8 mouse cellular contexts compared by ENCODE assay signal in the genomic region with DNA sequence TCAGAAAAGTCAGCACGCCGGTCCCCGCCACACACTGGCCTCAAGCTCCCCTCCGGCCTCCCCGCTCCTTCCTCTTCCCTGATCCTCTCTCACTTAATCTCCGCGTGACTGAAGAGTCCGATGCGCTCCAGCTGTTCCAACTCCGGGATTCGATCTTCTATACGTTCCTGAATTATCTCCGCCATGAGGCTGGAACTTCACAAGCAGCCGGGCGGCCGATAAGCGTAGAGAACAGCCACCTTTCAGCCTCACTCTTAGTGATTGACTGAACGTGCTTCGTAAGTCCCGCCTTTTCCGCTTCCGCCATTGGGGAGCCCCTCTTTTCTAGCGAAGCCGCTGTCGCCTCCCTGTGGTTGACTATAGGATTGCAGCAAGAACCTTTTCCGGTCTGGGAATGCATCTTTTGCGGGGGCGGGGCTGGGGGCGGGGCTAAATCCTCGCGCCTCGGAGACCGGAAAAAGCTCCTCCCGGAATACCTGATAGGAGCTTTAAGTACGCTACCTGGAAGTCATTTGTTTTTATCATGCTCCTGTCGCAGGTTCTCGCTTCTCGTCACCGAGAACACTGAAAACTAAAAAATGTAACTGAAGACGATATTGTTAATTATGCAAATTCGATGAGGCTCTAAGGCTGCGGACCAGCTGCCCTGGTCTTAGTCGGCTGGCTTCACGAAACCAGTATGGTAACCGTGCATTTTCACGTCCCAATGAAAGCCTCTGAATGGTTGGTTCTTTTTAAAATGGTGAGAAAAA. TPM values are rescaled to one million over a fixed set of nuclear protein-coding genes. Genes with fewer than 3 reads are reported as not detected.
DNase-seq lines count a peak whose midpoint lies in the region; ATAC-seq and TF ChIP-seq lines count a peak whose summit lies in the region.

TSS of gene Utp6 (minus strand) at position 266 of the 752 bp plus-strand sequence.

- H3K4me1 ChIP-seq in E14TG2a.4 (replicated peaks; ENCODE audit: low read depth, low read length): peaks cover 21% of the 10 kb centered on the region
- peaks cover 10% of the 10 kb centered on the region for H3K4me1 ChIP-seq in forebrain, embryonic 12.5 days
- H3K4me1 ChIP-seq in heart, postnatal 0 days (ENCODE audit: control insufficient read depth, insufficient read depth): peaks cover 7% of the 10 kb centered on the region; the same call in 1 of the 2 replicates
- H3K4me1 ChIP-seq in liver, embryonic 16.5 days (ENCODE audit: control insufficient read depth, low read depth, low read length): peaks cover 3% of the 10 kb centered on the region
- peaks cover 17% of the 10 kb centered on the region for H3K4me1 ChIP-seq in neural tube, embryonic 13.5 days (replicated peaks)
- H3K4me1 ChIP-seq in testis, adult 2 months (ENCODE audit: control insufficient read depth, insufficient read depth, low read length): peaks cover 6% of the 10 kb centered on the region

- TF ChIP-seq POLR2A in testis, adult 2 months (IDR thresholded peaks at IDR 0.05; ENCODE audit: control insufficient read depth, low read depth, low read length): peak; percentile 84

- H3K36me3 ChIP-seq in E14TG2a.4 (ENCODE audit: insufficient read depth, low read length): peaks cover 35% of the 10 kb centered on the region
- H3K36me3 ChIP-seq in forebrain, embryonic 12.5 days (replicated peaks): peaks cover 25% of the 10 kb centered on the region
- H3K36me3 ChIP-seq in heart, postnatal 0 days (replicated peaks; ENCODE audit: control insufficient read depth, insufficient read depth, low read length): peaks cover 13% of the 10 kb centered on the region
- peaks cover 5% of the 10 kb centered on the region for H3K36me3 ChIP-seq in liver, embryonic 16.5 days (ENCODE audit: control insufficient read depth, insufficient read depth)
- peaks cover 30% of the 10 kb centered on the region for H3K36me3 ChIP-seq in neural tube, embryonic 13.5 days
- no peaks in the 10 kb centered on the region for H3K36me3 ChIP-seq in testis, adult 2 months (ENCODE audit: control insufficient read depth, insufficient read depth, low read length)

- peak within 1 kb of the TSS; percentile 72 for H3K27ac ChIP-seq in forebrain, embryonic 12.5 days
- peak within 1 kb of the TSS; percentile 66; the same call in 1 of the 2 replicates for H3K27ac ChIP-seq in heart, postnatal 0 days (ENCODE audit: low read depth)
- H3K27ac ChIP-seq in liver, embryonic 16.5 days (ENCODE audit: low read length): peak within 1 kb of the TSS; percentile 88
- H3K27ac ChIP-seq in neural tube, embryonic 13.5 days (replicated peaks): peak within 1 kb of the TSS; percentile 64; the same call in 1 of the 2 replicates
- H3K27ac ChIP-seq in testis, adult 2 months (ENCODE audit: control insufficient read depth, insufficient read depth, low read depth, low read length): peak within 1 kb of the TSS; percentile 81

- no peaks in the 10 kb centered on the region for H3K9me3 ChIP-seq in E14TG2a.4 (ENCODE audit: low read length)
- no peaks in the 10 kb centered on the region for H3K9me3 ChIP-seq in forebrain, embryonic 12.5 days
- H3K9me3 ChIP-seq in heart, postnatal 0 days (replicated peaks; ENCODE audit: control insufficient read depth, low read length): no peaks in the 10 kb centered on the region
- no peaks in the 10 kb centered on the region for H3K9me3 ChIP-seq in liver, embryonic 16.5 days (replicated peaks; ENCODE audit: control insufficient read depth, low read length)
- no peaks in the 10 kb centered on the region for H3K9me3 ChIP-seq in neural tube, embryonic 13.5 days

- peak; percentile 95 for ATAC-seq in forebrain, embryonic 12.5 days (ENCODE audit: low FRiP score)
- peak; percentile 95 for ATAC-seq in heart, postnatal 0 days (ENCODE audit: insufficient read depth, low read depth)
- ATAC-seq in liver, embryonic 16.5 days (ENCODE audit: low read depth): peak; percentile 97
- ATAC-seq in neural tube, embryonic 13.5 days (ENCODE audit: low read depth): peak; percentile 97

- TF ChIP-seq EP300 in heart, postnatal 0 days (IDR thresholded peaks at IDR 0.05; ENCODE audit: low read depth): peak; percentile 50; the same call in 1 of the 2 replicates

- no peaks in the 10 kb centered on the region for H3K27me3 ChIP-seq in E14TG2a.4 (ENCODE audit: insufficient read depth, low read length)
- H3K27me3 ChIP-seq in forebrain, embryonic 12.5 days: no peaks in the 10 kb centered on the region
- H3K27me3 ChIP-seq in heart, postnatal 0 days (ENCODE audit: control insufficient read depth, insufficient read depth, low read length): no peaks in the 10 kb centered on the region
- H3K27me3 ChIP-seq in liver, embryonic 16.5 days (ENCODE audit: control insufficient read depth, insufficient read depth, low read depth, low read length): no peaks in the 10 kb centered on the region
- H3K27me3 ChIP-seq in neural tube, embryonic 13.5 days: peaks cover 5% of the 10 kb centered on the region; the same call in 1 of the 2 replicates
- no peaks in the 10 kb centered on the region for H3K27me3 ChIP-seq in testis, adult 2 months (ENCODE audit: control insufficient read depth, insufficient read depth, low read length)

- peak; percentile 61 for TF ChIP-seq CTCF in E14TG2a.4 (conservative IDR thresholded peaks at IDR 0.05; ENCODE audit: low read length)
- TF ChIP-seq CTCF in heart, postnatal 0 days (IDR thresholded peaks at IDR 0.05; ENCODE audit: low read depth): peak; percentile 91
- TF ChIP-seq CTCF in testis, adult 2 months (IDR thresholded peaks at IDR 0.05; ENCODE audit: control insufficient read depth, insufficient read depth, insufficient replicate concordance, low read depth, low read length): peak; percentile 80; the same call in 1 of the 2 replicates

- H3K4me2 ChIP-seq in forebrain, embryonic 12.5 days: peak within 1 kb of the TSS; percentile 68
- peak within 1 kb of the TSS; percentile 72 for H3K4me2 ChIP-seq in heart, postnatal 0 days (ENCODE audit: low read depth, low read length)
- H3K4me2 ChIP-seq in liver, embryonic 16.5 days (ENCODE audit: low read depth, low read length): peak within 1 kb of the TSS; percentile 93
- H3K4me2 ChIP-seq in neural tube, embryonic 13.5 days: peak within 1 kb of the TSS; percentile 73

- under 1% methylated on average over 46 of the region's 46 CpGs for WGBS in forebrain, embryonic 12.5 days
- 1% methylated on average over 46 of the region's 46 CpGs for WGBS in heart, postnatal 0 days
- under 1% methylated on average over 46 of the region's 46 CpGs for WGBS in liver, embryonic 16.5 days (ENCODE audit: insufficient replicate concordance)
- WGBS in neural tube, embryonic 13.5 days: under 1% methylated on average over 46 of the region's 46 CpGs

- DNase-seq in c-Kit-positive CD71-positive TER-119-positive erythroid progenitor cells, embryonic 14.5 days (ENCODE audit: low spot score): peak; percentile 100
- DNase-seq in heart, postnatal 0 days (ENCODE audit: low spot score): peak; percentile 98
- DNase-seq in kidney, postnatal 4 days: peak; percentile 99 to 100

- H3K4me3 ChIP-seq in E14TG2a.4 (replicated peaks; ENCODE audit: low read length): peak within 1 kb of the TSS; percentile 94
- H3K4me3 ChIP-seq in forebrain, embryonic 12.5 days (replicated peaks): peak within 1 kb of the TSS; percentile 70
- H3K4me3 ChIP-seq in heart, postnatal 0 days (ENCODE audit: low read depth, low read length): peak within 1 kb of the TSS; percentile 78
- peak within 1 kb of the TSS; percentile 77 for H3K4me3 ChIP-seq in liver, embryonic 16.5 days (ENCODE audit: low read depth, low read length)
- peak within 1 kb of the TSS; percentile 78 for H3K4me3 ChIP-seq in neural tube, embryonic 13.5 days
- H3K4me3 ChIP-seq in testis, adult 2 months (ENCODE audit: control insufficient read depth, low read depth, low read length): peak within 1 kb of the TSS; percentile 93

- H3K9ac ChIP-seq in forebrain, embryonic 12.5 days: peak within 1 kb of the TSS; percentile 67
- H3K9ac ChIP-seq in heart, postnatal 0 days (replicated peaks; ENCODE audit: low read depth, low read length): peak within 1 kb of the TSS; percentile 71
- peak within 1 kb of the TSS; percentile 75 for H3K9ac ChIP-seq in liver, embryonic 16.5 days (ENCODE audit: low read depth, low read length)
- peak within 1 kb of the TSS; percentile 69 for H3K9ac ChIP-seq in neural tube, embryonic 13.5 days

RNA-seq across cellular contexts. Expression of gene Utp6, which starts in this region (rescaled TPM):
- 74.8 and 77.6 TPM in 2 replicates for polyA plus RNA-seq in forebrain, embryonic 12.5 days (2016; fragmentation: Nextera tagmentation; extraction: Ambion mirVana)
- total RNA-seq in heart, postnatal 0 days (2014; rRNA removed; ENCODE audit: low replicate concordance): 7.0 and 8.7 TPM in 2 replicates
- 21.7 and 22.4 TPM in 2 replicates for polyA plus RNA-seq in heart, postnatal 0 days (2015; fragmentation: Nextera tagmentation; extraction: Ambion mirVana)
- polyA plus RNA-seq in liver, embryonic 16.5 days (2015; fragmentation: Nextera tagmentation; extraction: Ambion mirVana): 18.5 and 21.3 TPM in 2 replicates
- polyA plus RNA-seq in neural tube, embryonic 13.5 days (2015; fragmentation: Nextera tagmentation; extraction: Ambion mirVana): 45.3 and 45.7 TPM in 2 replicates
- polyA plus RNA-seq in testis, adult 2 months (2012; rRNA removed): 2.2 and 2.7 TPM in 2 replicates

Comparison
In these comparisons a context has a peak if more than half of its experiments do, and no peak if none do; other contexts are left out.
1. Peak in every context shown above with its lines: DNase-seq, ATAC-seq, H3K4me3 ChIP-seq and H3K27ac ChIP-seq.